Mouse (Mus musculus): ENCODE results near the gene Gm49380.
"Not testable (repeated sequence)": the region's sequence is repeated elsewhere in the genome, so short reads cannot be mapped to it uniquely, and the experiment has no call there.

Gm49380 gene

DNA sequence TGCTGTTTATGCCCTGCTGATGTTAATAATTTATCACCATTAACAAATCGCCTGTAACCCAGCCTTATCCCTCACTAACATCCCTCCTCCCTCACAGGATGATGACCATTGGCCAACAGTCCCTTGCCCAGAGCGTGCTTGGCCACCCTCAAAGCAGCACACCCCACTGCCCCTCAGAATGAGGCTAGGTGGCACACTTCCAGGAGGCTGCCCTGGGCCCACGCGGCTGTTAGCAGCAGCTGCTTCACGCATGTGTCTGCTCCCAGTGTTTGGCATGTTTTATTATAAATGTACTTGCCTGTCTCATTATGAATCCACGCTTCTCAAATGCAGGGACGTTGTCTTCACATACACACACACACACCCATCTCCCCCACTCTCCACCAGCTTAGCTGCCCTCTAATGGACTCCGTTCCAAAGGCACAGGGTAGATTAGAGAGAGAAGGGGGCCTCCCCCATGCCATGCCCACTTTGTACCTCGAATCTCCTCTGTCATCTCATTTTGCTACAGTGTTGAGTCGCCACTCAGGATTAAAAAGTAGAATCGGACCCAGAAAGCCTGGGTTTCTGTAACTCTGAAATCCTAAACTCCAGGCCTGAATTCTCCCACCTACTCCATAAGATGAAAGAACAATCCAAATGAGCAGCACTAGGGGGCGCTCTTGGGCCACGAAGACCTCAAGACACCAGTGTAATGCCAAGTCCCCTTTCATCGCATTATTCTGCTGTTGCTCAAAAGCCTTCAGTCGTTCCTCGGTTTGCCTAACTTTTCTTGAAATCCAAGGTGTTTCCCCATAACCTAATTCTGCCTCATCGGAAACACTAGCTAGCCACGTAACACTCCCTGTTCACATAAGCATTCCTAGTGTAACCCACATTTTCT lies 12.5 kb upstream of the Gm49380 start:
- in situ Hi-C loops (cut with MboI; ENCODE audit: unreplicated experiment in 2 of 2), result loop anchor here (5.0 to 10.0 kb wide), 6 partner anchors 109 to 262 kb away; partner anchors contain the start of genes Nlrx1 (in 2 of the 2) and Cbl (in 1 of the 2)

GRCm38 (mm10) chr9:44125026-44125425 lies 11.7 kb upstream of the Gm49380 start:
- in situ Hi-C loops (cut with MboI; ENCODE audit: unreplicated experiment in 2 of 2), result loop anchor here (5.0 to 10.0 kb wide), 6 partner anchors 110 to 262 kb away; partner anchors contain the start of genes Nlrx1 (in 2 of the 2) and Cbl (in 1 of the 2)

- in situ Hi-C loops (cut with MboI; ENCODE audit: unreplicated experiment in 2 of 2), result loop anchor here (10.0 kb wide), 3 partner anchors 110 to 230 kb away; partner anchors contain the start of genes Cbl (in 1 of the 2) and Nlrx1 (in 1 of the 2)
These were observed 11.0 kb upstream of the Gm49380 start for GRCm38 (mm10) chr9:44124317-44124716.

GRCm38 (mm10) chr9:44119948-44120465 lies 6.7 kb upstream of the Gm49380 start:
- in situ Hi-C loops (cut with MboI; ENCODE audit: unreplicated experiment in 2 of 2), result loop anchor here (10.0 kb wide), 3 partner anchors 115 to 235 kb away; partner anchors contain the start of genes Cbl (in 1 of the 2) and Nlrx1 (in 1 of the 2)

- in situ Hi-C loops (cut with MboI; ENCODE audit: unreplicated experiment in 2 of 2), result no loop called here
These were observed 5.7 kb upstream of the Gm49380 start for GRCm38 (mm10) chr9:44119011-44119410.

GRCm38 (mm10) chr9:44116182-44116581 lies 2.9 kb upstream of the Gm49380 start:
- in situ Hi-C loops (cut with MboI; ENCODE audit: unreplicated experiment in 2 of 2), result no loop called here

GRCm38 (mm10) chr9:44115599-44115998 lies 2.3 kb upstream of the Gm49380 start:
- in situ Hi-C loops (cut with MboI; ENCODE audit: unreplicated experiment in 2 of 2), result no loop called here

DNA sequence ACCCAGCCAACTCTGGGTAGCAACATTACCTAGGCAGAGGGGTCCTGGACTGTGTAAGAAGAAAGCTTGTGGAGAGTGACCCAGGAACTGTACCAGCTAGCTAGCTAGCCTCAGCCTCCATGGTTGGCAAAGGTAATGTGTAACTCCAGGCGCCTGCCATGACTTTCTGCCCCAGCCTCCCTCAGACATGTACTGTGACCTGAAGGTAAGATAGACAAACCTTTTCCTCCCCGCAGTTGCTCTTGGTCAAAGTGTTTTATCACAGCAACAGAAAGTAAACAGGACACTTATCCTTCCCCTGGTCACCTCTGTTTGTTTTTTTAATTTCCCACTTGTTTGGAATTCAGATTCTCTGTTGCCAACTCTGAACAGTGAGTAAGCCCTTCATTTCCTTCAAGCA lies 1.2 kb upstream of the Gm49380 start:
- in situ Hi-C loops (cut with MboI; ENCODE audit: unreplicated experiment in 2 of 2), result no loop called here

GRCm38 (mm10) chr9:44111909-44112308 lies 1.4 kb downstream of the Gm49380 start:
- in situ Hi-C loops (cut with MboI; ENCODE audit: unreplicated experiment in 2 of 2), result not testable (repeated sequence)

- in situ Hi-C loops (cut with MboI; ENCODE audit: unreplicated experiment in 2 of 2), result no loop called here
These were observed 3.8 kb downstream of the Gm49380 start for GRCm38 (mm10) chr9:44109360-44110095.

DNA sequence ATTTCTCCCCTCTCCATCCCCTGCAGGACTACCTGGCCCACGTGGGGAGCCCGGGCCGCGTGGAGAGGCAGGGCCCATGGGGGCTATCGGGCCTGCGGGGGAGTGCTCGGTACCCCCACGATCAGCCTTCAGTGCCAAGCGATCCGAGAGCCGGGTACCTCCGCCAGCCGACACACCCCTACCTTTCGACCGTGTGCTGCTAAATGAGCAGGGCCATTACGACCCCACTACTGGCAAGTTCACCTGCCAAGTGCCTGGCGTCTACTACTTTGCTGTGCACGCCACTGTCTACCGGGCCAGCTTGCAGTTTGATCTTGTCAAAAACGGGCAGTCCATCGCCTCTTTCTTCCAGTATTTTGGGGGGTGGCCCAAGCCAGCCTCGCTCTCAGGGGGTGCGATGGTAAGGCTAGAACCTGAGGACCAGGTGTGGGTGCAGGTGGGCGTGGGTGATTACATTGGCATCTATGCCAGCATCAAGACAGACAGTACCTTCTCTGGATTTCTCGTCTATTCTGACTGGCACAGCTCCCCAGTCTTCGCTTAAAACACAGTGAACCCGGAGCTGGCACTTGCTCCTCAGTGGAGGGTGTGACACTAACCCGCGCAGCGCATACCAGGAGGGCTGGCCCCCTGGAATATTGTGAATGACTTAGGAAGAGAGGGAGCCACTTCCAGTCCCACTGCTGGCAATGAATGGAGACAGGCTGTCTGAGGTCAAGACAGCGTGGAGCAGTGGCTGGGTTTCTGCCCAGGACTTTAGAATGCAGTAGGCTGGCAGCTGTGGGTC lies 4.8 kb downstream of the Gm49380 start:
- in situ Hi-C loops (cut with MboI; ENCODE audit: unreplicated experiment in 2 of 2), result no loop called here

- in situ Hi-C loops (cut with MboI; ENCODE audit: unreplicated experiment in 2 of 2), result no loop called here
These were observed 5.6 kb downstream of the Gm49380 start for GRCm38 (mm10) chr9:44107557-44108179.

DNA sequence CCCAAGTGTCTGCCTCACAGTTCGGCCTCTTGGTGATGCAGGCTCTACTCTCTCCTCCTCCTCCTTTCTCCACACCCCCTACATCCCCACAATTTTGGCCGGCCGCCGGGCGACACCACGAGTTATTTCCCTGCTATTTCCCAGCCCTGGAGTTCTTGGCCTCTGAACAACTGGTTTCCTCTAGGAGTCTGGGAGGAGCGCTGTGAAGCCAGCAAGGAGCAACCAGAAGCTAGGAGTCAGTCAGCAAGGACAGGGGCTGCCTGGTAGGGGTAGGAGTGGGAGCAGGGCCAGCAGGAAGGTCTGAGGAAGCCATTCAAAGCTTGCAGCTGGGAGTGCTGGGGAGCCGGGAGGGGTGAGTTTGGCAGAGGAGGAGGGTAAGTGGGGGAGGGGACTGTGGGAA lies 6.2 kb downstream of the Gm49380 start, which contains the start of gene C1qtnf5:
C1qtnf5 (plus strand) TSS at position 136 of the 400 bp plus-strand sequence.
- in situ Hi-C loops (cut with MboI; ENCODE audit: unreplicated experiment in 2 of 2), result no loop called here

- in situ Hi-C loops (cut with MboI; ENCODE audit: unreplicated experiment in 2 of 2), result no loop called here
These were observed 6.7 kb downstream of the Gm49380 start for GRCm38 (mm10) chr9:44106596-44106995.

GRCm38 (mm10) chr9:44106182-44106581 lies 7.1 kb downstream of the Gm49380 start:
- in situ Hi-C loops (cut with MboI; ENCODE audit: unreplicated experiment in 2 of 2), result no loop called here

- in situ Hi-C loops (cut with MboI; ENCODE audit: unreplicated experiment in 2 of 2), result no loop called here
These were observed 7.5 kb downstream of the Gm49380 start for GRCm38 (mm10) chr9:44105781-44106180.

DNA sequence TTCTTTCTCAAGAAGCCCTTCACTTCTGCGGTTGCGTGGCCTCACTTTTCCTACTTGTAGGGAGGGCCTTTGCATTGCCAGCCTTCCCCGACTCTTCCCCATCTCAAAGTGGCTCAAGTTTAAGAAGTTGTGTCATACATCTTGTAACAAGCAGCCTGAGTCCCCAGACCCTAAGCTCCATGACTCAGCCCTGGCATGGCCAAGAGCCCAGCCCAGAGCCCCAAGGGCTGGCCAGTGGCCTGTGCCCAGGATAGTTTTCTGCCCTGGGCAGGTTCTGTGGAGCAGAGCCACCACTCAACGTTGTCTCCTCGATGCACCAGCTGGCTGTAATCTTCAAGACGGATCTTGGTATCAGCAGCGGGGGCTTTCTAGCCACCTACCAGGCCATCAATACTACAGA lies 8.4 kb downstream of the Gm49380 start:
- in situ Hi-C loops (cut with MboI; ENCODE audit: unreplicated experiment in 2 of 2), result no loop called here

- in situ Hi-C loops (cut with MboI; ENCODE audit: unreplicated experiment in 2 of 2), result no loop called here
These were observed 11.8 kb downstream of the Gm49380 start, which contains the start of gene Mfrp for GRCm38 (mm10) chr9:44101490-44101889. Gene Mfrp (plus strand): TSS chr9:44101729.

- in situ Hi-C loops (cut with MboI; ENCODE audit: unreplicated experiment in 2 of 2), result loop anchor here (25.0 kb wide), 1 partner anchor 759 kb away; no protein-coding TSS in a partner anchor
These were observed 16.8 kb downstream of the Gm49380 start for GRCm38 (mm10) chr9:44096536-44096935.
